18 mouse cellular contexts compared by ENCODE assay signal in genomic region chr11:94070455-94070854, GRCm38 (mm10).
DNase-seq lines count a peak whose midpoint lies in the region; ATAC-seq and TF ChIP-seq lines count a peak whose summit lies in the region.
"Had no signal": no experiment of that assay in that cellular context is flagged by ENCODE, and none has a peak within 500 bp of the region (broad histone marks: within the 10 kb centered on the region; RNA-seq: fewer than 3 reads in every experiment).

No protein-coding gene starts in this region.

- WGBS in heart, embryonic 15.5 days, result 73% methylated on average over 2 of the region's 2 CpGs
- 20% methylated on average over 2 of the region's 2 CpGs for WGBS in liver, embryonic 12.5 days (ENCODE audit: insufficient replicate concordance)

- no peak for DNase-seq in heart, postnatal 14 days
- DNase-seq in testis, postnatal 10 days (ENCODE audit: low spot score), result no peak
- peak; percentile 75 for DNase-seq in MEL-GATA-1-ER (ENCODE audit: extremely low read depth, low read depth)
- no peak for DNase-seq in spleen, postnatal 14 days (ENCODE audit: low spot score in 2 of 2)
- DNase-seq: adrenal gland, postnatal 25 days; cerebellum, adult 18-20 months; cerebellum, adult 9-11 months; cerebellum, postnatal 36 days; gastrocnemius, postnatal 36 days had no signal

- H3K9me3 ChIP-seq in heart, embryonic 15.5 days (replicated peaks), result no peaks in the 10 kb centered on the region
- H3K9me3 ChIP-seq in liver, embryonic 12.5 days (replicated peaks), result no peaks in the 10 kb centered on the region
- H3K9me3 ChIP-seq: embryonic facial prominence, embryonic 10.5 days; heart, embryonic 13.5 days; hindbrain, embryonic 15.5 days had no signal

- no peak overlapping the region for H3K9ac ChIP-seq in heart, embryonic 15.5 days
- no peak overlapping the region for H3K9ac ChIP-seq in liver, embryonic 12.5 days
- H3K9ac ChIP-seq: heart, embryonic 13.5 days; hindbrain, embryonic 15.5 days had no signal

- H3K4me1 ChIP-seq in heart, embryonic 15.5 days (replicated peaks), result no peaks in the 10 kb centered on the region
- H3K4me1 ChIP-seq in testis, adult 2 months (ENCODE audit: control insufficient read depth, insufficient read depth, low read length), result no peaks in the 10 kb centered on the region
- no peaks in the 10 kb centered on the region for H3K4me1 ChIP-seq in liver, embryonic 12.5 days
- H3K4me1 ChIP-seq: embryonic facial prominence, embryonic 10.5 days; heart, embryonic 13.5 days; hindbrain, embryonic 15.5 days had no signal

- no peak overlapping the region for H3K4me2 ChIP-seq in heart, embryonic 15.5 days
- H3K4me2 ChIP-seq in liver, embryonic 12.5 days, result no peak overlapping the region
- H3K4me2 ChIP-seq: heart, embryonic 13.5 days; hindbrain, embryonic 15.5 days had no signal

- peaks cover 27% of the 10 kb centered on the region; the same call in 1 of the 2 replicates for H3K36me3 ChIP-seq in heart, embryonic 15.5 days
- peaks cover 1% of the 10 kb centered on the region for H3K36me3 ChIP-seq in testis, adult 2 months (ENCODE audit: control insufficient read depth, insufficient read depth, low read length)
- peaks cover 38% of the 10 kb centered on the region for H3K36me3 ChIP-seq in liver, embryonic 12.5 days

- intact Hi-C loops in heart, postnatal 14 days (cut with DNase I), result no loop called here

- H3K4me3 ChIP-seq in heart, embryonic 15.5 days, result no peak overlapping the region
- no peak overlapping the region for H3K4me3 ChIP-seq in testis, adult 2 months (ENCODE audit: control insufficient read depth, low read depth, low read length)
- H3K4me3 ChIP-seq in liver, embryonic 12.5 days, result no peak overlapping the region
- H3K4me3 ChIP-seq: embryonic facial prominence, embryonic 10.5 days; heart, embryonic 13.5 days; hindbrain, embryonic 15.5 days had no signal

- no peaks in the 10 kb centered on the region for H3K27me3 ChIP-seq in heart, embryonic 15.5 days
- H3K27me3 ChIP-seq in testis, adult 2 months (ENCODE audit: control insufficient read depth, insufficient read depth, low read length), result no peaks in the 10 kb centered on the region
- no peaks in the 10 kb centered on the region for H3K27me3 ChIP-seq in liver, embryonic 12.5 days (replicated peaks)
- H3K27me3 ChIP-seq: heart, embryonic 13.5 days; hindbrain, embryonic 15.5 days had no signal

- TF ChIP-seq CTCF in testis, adult 2 months (IDR thresholded peaks at IDR 0.05; ENCODE audit: control insufficient read depth, insufficient read depth, insufficient replicate concordance, low read depth, low read length), result no peak

- no peak for TF ChIP-seq POLR2A in testis, adult 2 months (IDR thresholded peaks at IDR 0.05; ENCODE audit: control insufficient read depth, low read depth, low read length)

- no peak for ATAC-seq in heart, embryonic 15.5 days (replicated peaks; ENCODE audit: insufficient number of reproducible peaks, insufficient read depth, low FRiP score, low read depth)
- no peak for ATAC-seq in liver, embryonic 12.5 days
- ATAC-seq: forebrain, embryonic 14.5 days; inflammation-experienced regulatory T-cells, adult 6 months; intestine, postnatal 0 days had no signal

- H3K27ac ChIP-seq in heart, embryonic 15.5 days, result 0 out of 2 replicates have a peak overlapping the region, but pooled peaks have one; percentile 11
- H3K27ac ChIP-seq in testis, adult 2 months (ENCODE audit: control insufficient read depth, insufficient read depth, low read depth, low read length), result 0 out of 2 replicates have a peak overlapping the region, but pooled peaks have one; percentile 13
- H3K27ac ChIP-seq in liver, embryonic 12.5 days, result no peak overlapping the region
- H3K27ac ChIP-seq: embryonic facial prominence, embryonic 10.5 days; heart, embryonic 13.5 days; hindbrain, embryonic 15.5 days had no signal
